Mouse (Mus musculus): Measurements from ENCODE around the gene Rbm18. TPM values are rescaled to one million over a fixed set of nuclear protein-coding genes. Genes with fewer than 3 reads are reported as not detected.
A peak's percentile ranks its signal among the peaks of the same experiment; 100 is the strongest.

Gene Rbm18
- polyA plus RNA-seq, 1 experiment from 2014 or later, result 71.1 TPM

DNA sequence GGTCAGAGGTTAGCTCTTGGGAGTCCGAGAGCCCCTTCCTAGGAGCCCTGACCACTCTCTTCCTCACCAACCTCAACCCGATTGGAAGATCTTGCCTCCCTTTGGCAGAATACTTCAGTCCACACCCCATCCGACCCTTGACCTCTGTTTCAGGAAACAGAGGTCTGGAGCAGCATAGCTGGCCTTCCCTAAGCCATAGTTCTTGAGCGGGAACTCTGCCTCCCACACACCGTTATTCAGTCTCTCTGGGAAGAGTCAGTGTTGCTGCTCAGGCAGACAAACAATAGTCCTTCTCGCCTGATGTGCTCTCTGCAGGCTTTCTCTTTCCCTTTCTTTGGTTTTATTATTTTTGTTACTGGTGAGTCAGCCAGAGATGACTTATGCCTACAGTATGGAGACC, 36.8 kb downstream of the Rbm18 start:
- H3K4me2 ChIP-seq, result no peak overlapping the region
- TF ChIP-seq CTCF (IDR thresholded peaks at IDR 0.05; ENCODE audit: low read depth), result no peak
- WGBS, result 8% methylated on average over 6 of the region's 6 CpGs
- peaks cover 100% of the 10 kb centered on the region for H3K27me3 ChIP-seq (ENCODE audit: insufficient read depth, low read length)
- no peak overlapping the region for H3K4me3 ChIP-seq (ENCODE audit: low read depth, low read length)
- H3K9ac ChIP-seq, result no peak overlapping the region
- H3K27ac ChIP-seq (ENCODE audit: low read depth), result no peak overlapping the region
- no peaks in the 10 kb centered on the region for H3K9me3 ChIP-seq (ENCODE audit: low read depth, low read length)
- H3K4me1 ChIP-seq (ENCODE audit: insufficient read depth), result peaks cover 3% of the 10 kb centered on the region; the same call in 1 of the 2 replicates
- no peak for ATAC-seq (ENCODE audit: insufficient read depth)
- H3K36me3 ChIP-seq (ENCODE audit: insufficient read depth), result no peaks in the 10 kb centered on the region
- DNase-seq, result no peak

- Histone ChIP-seq H3K27me3 (ENCODE audit: insufficient read depth, low read length) (peaks cover 100% of the 10 kb centered on the region), H3K4me2 (no peak overlapping the region), H3K4me3 (ENCODE audit: low read depth, low read length) (no peak overlapping the region), H3K9ac (no peak overlapping the region), H3K4me1 (ENCODE audit: insufficient read depth) (peaks cover 3% of the 10 kb centered on the region; the same call in 1 of the 2 replicates), H3K36me3 (ENCODE audit: insufficient read depth) (no peaks in the 10 kb centered on the region), H3K9me3 (ENCODE audit: low read depth, low read length) (no peaks in the 10 kb centered on the region), H3K27ac (ENCODE audit: low read depth) (no peak overlapping the region)
- 5% methylated on average over 5 of the region's 5 CpGs for WGBS
- TF ChIP-seq CTCF (IDR thresholded peaks at IDR 0.05; ENCODE audit: low read depth), result no peak
- DNase-seq (no peak), ATAC-seq (ENCODE audit: insufficient read depth) (no peak)
These were observed 38.6 kb downstream of the Rbm18 start for GRCm38 (mm10) chr2:36098021-36098420.

DNA sequence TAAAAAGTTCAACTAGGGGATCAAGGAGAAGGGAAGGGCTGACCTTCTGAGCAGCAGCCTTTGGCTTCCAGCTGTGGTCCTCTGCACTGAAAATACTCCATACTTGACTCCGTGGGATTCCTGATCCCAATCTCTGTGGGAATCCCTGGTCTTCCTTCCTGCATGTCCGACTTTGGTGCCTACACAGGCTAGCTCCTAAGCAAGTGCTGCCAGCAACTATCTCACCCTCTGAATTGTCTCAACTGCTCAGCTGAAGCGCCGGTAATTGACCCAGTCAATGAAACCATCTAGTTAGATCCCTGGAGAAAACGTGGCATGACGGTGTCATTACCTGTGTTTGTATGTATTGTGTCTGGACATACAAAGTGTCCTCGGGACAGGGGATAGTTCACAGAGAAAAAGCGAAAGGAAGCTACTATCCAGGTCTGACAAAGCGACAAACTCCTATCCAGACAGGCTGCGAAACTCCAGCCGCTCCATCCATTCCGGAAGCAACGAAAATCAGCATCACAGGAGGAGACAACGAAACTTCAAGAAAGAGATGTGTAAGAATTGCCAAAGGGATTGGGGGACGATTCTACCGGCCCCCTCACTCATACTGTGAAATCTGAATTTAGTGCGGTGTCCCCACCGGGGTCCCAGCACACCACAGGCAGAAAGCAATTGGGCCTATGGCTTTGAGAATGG, 39.3 kb downstream of the Rbm18 start:
- Histone ChIP-seq H3K4me3 (ENCODE audit: low read depth, low read length) (no peak overlapping the region), H3K9me3 (ENCODE audit: low read depth, low read length) (no peaks in the 10 kb centered on the region), H3K4me2 (no peak overlapping the region), H3K27ac (ENCODE audit: low read depth) (no peak overlapping the region), H3K9ac (no peak overlapping the region), H3K4me1 (ENCODE audit: insufficient read depth) (no peaks in the 10 kb centered on the region; the same call in 1 of the 2 replicates), H3K27me3 (ENCODE audit: insufficient read depth, low read length) (peaks cover 99% of the 10 kb centered on the region), H3K36me3 (ENCODE audit: insufficient read depth) (no peaks in the 10 kb centered on the region)
- no peak for DNase-seq
- no peak for TF ChIP-seq CTCF (IDR thresholded peaks at IDR 0.05; ENCODE audit: low read depth)
- WGBS, result 8% methylated on average over 18 of the region's 18 CpGs
- ATAC-seq (ENCODE audit: insufficient read depth), result no peak

GRCm38 (mm10) chr2:36093914-36094475, 42.6 kb downstream of the Rbm18 start:
- H3K4me2 ChIP-seq, result peak overlapping the region; percentile 25; the same call in 1 of the 2 replicates

DNA sequence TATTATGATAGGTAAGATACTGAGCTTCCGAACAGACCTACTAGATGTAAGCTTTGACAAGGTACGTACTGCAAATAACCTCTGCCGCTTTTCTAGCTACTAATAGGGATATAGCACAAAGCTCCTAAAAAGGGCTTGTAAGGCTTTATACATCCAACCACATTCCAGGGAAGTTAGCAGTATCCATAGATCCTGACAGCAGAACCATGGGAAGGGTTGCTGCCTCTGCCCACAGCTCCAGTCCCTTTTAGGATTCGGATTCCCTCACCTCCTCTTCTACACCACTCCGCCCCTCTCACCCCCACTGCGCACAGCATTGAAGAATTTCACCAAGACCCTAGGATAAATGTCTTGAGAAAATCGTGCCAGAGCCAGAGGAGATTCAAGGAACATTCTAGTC, 43.3 kb downstream of the Rbm18 start:
- 28% methylated on average over 7 of the region's 7 CpGs for WGBS
- Histone ChIP-seq H3K9ac (no peak overlapping the region), H3K36me3 (ENCODE audit: insufficient read depth) (no peaks in the 10 kb centered on the region), H3K4me2 (no peak overlapping the region), H3K27me3 (ENCODE audit: insufficient read depth, low read length) (peaks cover 97% of the 10 kb centered on the region), H3K27ac (ENCODE audit: low read depth) (no peak overlapping the region), H3K9me3 (ENCODE audit: low read depth, low read length) (no peaks in the 10 kb centered on the region), H3K4me3 (ENCODE audit: low read depth, low read length) (no peak overlapping the region), H3K4me1 (ENCODE audit: insufficient read depth) (peaks cover 4% of the 10 kb centered on the region; the same call in 1 of the 2 replicates)
- ATAC-seq (ENCODE audit: insufficient read depth) (no peak), DNase-seq (no peak)
- TF ChIP-seq CTCF (IDR thresholded peaks at IDR 0.05; ENCODE audit: low read depth), result no peak

More at GRCm38 (mm10) chr2:36093914-36094475, 42.6 kb downstream of the Rbm18 start:
- WGBS, result 13% methylated on average over 31 of the region's 31 CpGs
- no peak for TF ChIP-seq CTCF (IDR thresholded peaks at IDR 0.05; ENCODE audit: low read depth)
- DNase-seq (no peak), ATAC-seq (ENCODE audit: insufficient read depth) (no peak)
- H3K36me3 ChIP-seq (ENCODE audit: insufficient read depth), result no peaks in the 10 kb centered on the region
- no peak overlapping the region for H3K27ac ChIP-seq (ENCODE audit: low read depth)
- H3K4me1 ChIP-seq (ENCODE audit: insufficient read depth), result peaks cover 4% of the 10 kb centered on the region; the same call in 1 of the 2 replicates
- H3K9me3 ChIP-seq (ENCODE audit: low read depth, low read length), result no peaks in the 10 kb centered on the region
- no peak overlapping the region for H3K9ac ChIP-seq
- peaks cover 99% of the 10 kb centered on the region for H3K27me3 ChIP-seq (ENCODE audit: insufficient read depth, low read length)
- no peak overlapping the region for H3K4me3 ChIP-seq (ENCODE audit: low read depth, low read length)

- no peak for ATAC-seq (ENCODE audit: insufficient read depth)
- 18% methylated on average over 4 of the region's 4 CpGs for WGBS
- peaks cover 96% of the 10 kb centered on the region for H3K27me3 ChIP-seq (ENCODE audit: insufficient read depth, low read length)
- DNase-seq, result peak; percentile 65
- H3K4me3 ChIP-seq (ENCODE audit: low read depth, low read length), result no peak overlapping the region
- no peak for TF ChIP-seq CTCF (IDR thresholded peaks at IDR 0.05; ENCODE audit: low read depth)
- peaks cover 4% of the 10 kb centered on the region; the same call in 1 of the 2 replicates for H3K4me1 ChIP-seq (ENCODE audit: insufficient read depth)
- H3K9me3 ChIP-seq (ENCODE audit: low read depth, low read length), result no peaks in the 10 kb centered on the region
- H3K4me2 ChIP-seq, result no peak overlapping the region
- no peak overlapping the region for H3K9ac ChIP-seq
- no peaks in the 10 kb centered on the region for H3K36me3 ChIP-seq (ENCODE audit: insufficient read depth)
- H3K27ac ChIP-seq (ENCODE audit: low read depth), result no peak overlapping the region
These were observed 43.8 kb downstream of the Rbm18 start for GRCm38 (mm10) chr2:36092748-36093147.
